Mouse (Mus musculus) megakaryocyte-erythroid progenitor cell, adult 5-6 weeks (primary cell): Measurements from ENCODE around the gene Cep89. TPM values are rescaled to one million over a fixed set of nuclear protein-coding genes. Genes with fewer than 3 reads are reported as not detected.

ENCODE experiments used
- ATAC-seq: replicated peaks from 2 replicates; pipeline ENCODE4 v1.8.0; 2016; ENCODE audit warnings: mild to moderate bottlenecking, inconsistent platforms; ENCODE audit not compliant: severe bottlenecking, poor library complexity, low FRiP score, low TSS enrichment
- total RNA-seq, 2 experiments: library from RNA; stranded (forward) in 1 of 2; stranded (reverse) in 1 of 2; fragments of 200-1000, 215-1000 nt in 1 of 2; fragments of >200 nt in 1 of 2; fragmentation: Nextera tagmentation in 1 of 2; gene quantifications; 2 replicates each; pipeline ENCODE4 v1.2.3; 2014 to 2017

The Cep89 gene
- total RNA-seq, 2 experiments from 2014 or later, result 17.9 to 18.0 TPM

GRCm38 (mm10) chr7:35467856-35468255, 71.0 kb downstream of the Cep89 start:
- ATAC-seq, result no peak

DNA sequence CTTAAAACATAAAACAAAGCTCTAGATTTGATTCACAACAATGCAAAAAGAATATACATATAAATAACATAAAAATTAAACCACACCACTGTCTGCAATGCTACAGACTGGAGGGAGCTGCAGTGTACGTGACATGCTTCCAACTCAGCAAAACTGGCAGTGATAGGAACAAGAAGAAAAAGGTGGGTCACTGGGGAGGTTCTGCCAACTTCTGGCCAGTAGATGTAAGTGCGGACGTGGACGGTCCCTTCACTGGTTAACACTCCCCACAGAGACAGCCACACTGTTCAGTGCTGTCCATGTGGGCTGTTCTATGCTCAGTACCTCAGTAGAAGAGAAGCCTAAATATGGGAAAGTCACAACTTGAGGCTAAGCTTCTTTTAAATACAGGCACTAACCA, 74.0 kb downstream of the Cep89 start:
- ATAC-seq, result no peak

GRCm38 (mm10) chr7:35476457-35476856, 79.6 kb downstream of the Cep89 start:
- ATAC-seq, result no peak

- no peak for ATAC-seq
Measured at GRCm38 (mm10) chr7:35485126-35485525, 88.3 kb downstream of the Cep89 start.

DNA sequence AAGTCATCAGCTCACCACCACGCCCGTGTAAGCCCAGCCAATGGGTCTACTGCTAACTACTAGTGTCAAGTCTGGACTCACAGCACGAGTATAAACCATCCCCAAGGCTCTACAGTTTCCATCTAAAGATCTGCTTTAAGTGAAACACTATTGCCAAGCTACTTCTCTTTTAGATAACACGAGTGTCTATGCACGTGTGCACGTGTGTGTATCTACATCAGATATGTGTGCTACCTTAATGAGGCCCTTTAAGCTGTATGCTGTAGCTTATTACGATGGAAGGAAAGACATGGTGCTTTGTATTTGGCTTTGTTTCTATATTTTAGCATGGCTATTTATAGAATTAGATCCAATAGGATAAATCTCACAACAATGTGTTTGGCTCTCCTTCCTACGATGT, 89.7 kb downstream of the Cep89 start:
- no peak for ATAC-seq

Other genes with a start within 250 kb of the Cep89 start
- not detected in 2 replicates for gene Slc7a10, start 210.7 kb upstream of the Cep89 start, total RNA-seq (2014; fragmentation: Nextera tagmentation)
- gene Slc7a10, start 210.7 kb upstream of the Cep89 start, total RNA-seq (2017), result not detected in 2 replicates
- gene Lrp3, start 181.5 kb upstream of the Cep89 start, total RNA-seq (2014; fragmentation: Nextera tagmentation), result not detected in 2 replicates
- gene Lrp3, start 181.5 kb upstream of the Cep89 start, total RNA-seq (2017), result not detected in 2 replicates
- 13.8 and 26.2 TPM in 2 replicates for gene Gpatch1, start 78.6 kb upstream of the Cep89 start, total RNA-seq (2014; fragmentation: Nextera tagmentation)
- 23.3 and 39.3 TPM in 2 replicates for gene Gpatch1, start 78.6 kb upstream of the Cep89 start, total RNA-seq (2017)
- gene Rhpn2, start 62.9 kb upstream of the Cep89 start, total RNA-seq (2014; fragmentation: Nextera tagmentation), result not detected in 2 replicates
- not detected in 2 replicates for gene Rhpn2, start 62.9 kb upstream of the Cep89 start, total RNA-seq (2017)
- 21.8 and 28.4 TPM in 2 replicates for gene Faap24, start 199 bp upstream of the Cep89 start, total RNA-seq (2014; fragmentation: Nextera tagmentation)
- gene Faap24, start 199 bp upstream of the Cep89 start, total RNA-seq (2017), result 20.4 and 23.4 TPM in 2 replicates
- gene Slc7a9, start 51.8 kb downstream of the Cep89 start, total RNA-seq (2014; fragmentation: Nextera tagmentation), result not detected in 2 replicates
- gene Slc7a9, start 51.8 kb downstream of the Cep89 start, total RNA-seq (2017), result not detected in 2 replicates
- gene Tdrd12, start 140.7 kb downstream of the Cep89 start, total RNA-seq (2014; fragmentation: Nextera tagmentation), result 0.11 TPM in 1 of 2 replicates, not detected in the other
- gene Tdrd12, start 140.7 kb downstream of the Cep89 start, total RNA-seq (2017), result not detected in 2 replicates
- gene Nudt19, start 159.3 kb downstream of the Cep89 start, total RNA-seq (2014; fragmentation: Nextera tagmentation), result 116 and 170 TPM in 2 replicates
- gene Nudt19, start 159.3 kb downstream of the Cep89 start, total RNA-seq (2017), result 55.2 and 71.9 TPM in 2 replicates
- gene Rgs9bp, start 188.5 kb downstream of the Cep89 start, total RNA-seq (2014; fragmentation: Nextera tagmentation), result 4.6 and 5.6 TPM in 2 replicates
- 3.1 and 4.0 TPM in 2 replicates for gene Rgs9bp, start 188.5 kb downstream of the Cep89 start, total RNA-seq (2017)
- 56.5 and 74.1 TPM in 2 replicates for gene Ankrd27, start 189.2 kb downstream of the Cep89 start, total RNA-seq (2014; fragmentation: Nextera tagmentation)
- 45.4 and 57.9 TPM in 2 replicates for gene Ankrd27, start 189.2 kb downstream of the Cep89 start, total RNA-seq (2017)